Mouse (Mus musculus) small intestine, adult 2 months (tissue): ENCODE measurements at regions not wholly inside any gene's neighbourhood (a gene's known extent, or its start where the extent isn't known, plus 50 kb on each side); places are given as distances from the start of the nearest gene placed in this dataset.

Experiments
- H3K27ac ChIP-seq: fragments of 200-500 bp; 2 replicates; pipeline ENCODE4 v1.5.1; 2012; ENCODE audit warnings: low read depth, low read length, control low read depth, inconsistent platforms; ENCODE audit not compliant: insufficient read depth
- H3K27me3 ChIP-seq: fragments of 200-500 bp; 2 replicates; pipeline ENCODE4 v1.6.1; 2012; ENCODE audit warnings: mild to moderate bottlenecking, moderate library complexity, low read length, inconsistent platforms; ENCODE audit not compliant: control insufficient read depth, insufficient read depth
- H3K36me3 ChIP-seq: fragments of 200-500 bp; 2 replicates; pipeline ENCODE4 v1.6.1; 2012; ENCODE audit warnings: mild to moderate bottlenecking, low read length, control low read depth, inconsistent platforms; ENCODE audit not compliant: control insufficient read depth, insufficient read depth
- H3K4me1 ChIP-seq: fragments of 200-500 bp; 2 replicates; pipeline ENCODE4 v1.6.1; 2012; ENCODE audit warnings: low read length, inconsistent platforms, mixed read lengths; ENCODE audit not compliant: control insufficient read depth, insufficient read depth, insufficient read length
- H3K4me3 ChIP-seq: fragments of 200-500 bp; 2 replicates; pipeline ENCODE4 v1.5.1; 2012; ENCODE audit warnings: low read depth, mild to moderate bottlenecking, control low read depth, inconsistent platforms, low read length, moderate library complexity
- CTCF ChIP-seq: fragments of 200-500 bp; IDR thresholded peaks from 2 replicates; pipeline ENCODE4 v1.5.1; 2012; ENCODE audit warnings: low read depth, mild to moderate bottlenecking, control low read depth, inconsistent platforms, low read length, moderate library complexity, mixed read lengths; ENCODE audit not compliant: insufficient replicate concordance, insufficient read length; ENCODE audit errors: extremely low read depth
- POLR2A ChIP-seq: fragments of 200-500 bp; IDR thresholded peaks from 2 replicates; pipeline ENCODE4 v1.6.1; 2012; ENCODE audit warnings: low read depth, mild to moderate bottlenecking, control low read depth, inconsistent platforms, low read length, moderate library complexity
- WGBS: fragments of 180-500 bp; shearing (Covaris S2); methylation state at CpG from one replicate; pipeline ENCODE4 v1.1.7; 2018; 5-methylcytosine and 5-hydroxymethylcytosine counted together

DNA sequence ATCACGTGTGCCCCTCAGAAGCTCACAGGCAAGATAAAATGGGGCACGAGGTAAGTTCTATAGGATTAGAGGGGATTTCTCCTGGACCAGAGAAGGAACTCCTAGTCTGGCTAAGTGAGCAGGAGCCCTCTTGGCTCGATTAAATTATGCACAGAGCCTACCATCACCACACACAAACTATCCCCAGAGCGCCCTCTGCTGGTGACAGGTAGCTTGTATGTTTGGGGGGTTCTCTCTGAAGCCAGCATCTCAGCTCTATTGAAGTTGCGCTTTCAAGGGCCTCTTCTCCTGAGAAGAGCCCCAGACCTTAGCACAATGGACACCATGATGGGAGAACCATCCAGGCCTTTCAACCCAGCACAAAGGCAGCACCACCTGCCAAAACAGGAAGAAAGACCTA, 219.6 kb downstream of the Agtpbp1 start:
- H3K4me1 ChIP-seq: no peaks in the 10 kb centered on the region
- no peak overlapping the region for H3K4me3 ChIP-seq
- 39% methylated on average over 5 of the region's 5 CpGs for WGBS
- H3K27ac ChIP-seq: no peak overlapping the region
- peak; percentile 71; the same call in 1 of the 2 replicates for TF ChIP-seq CTCF
- no peak for TF ChIP-seq POLR2A
- H3K27me3 ChIP-seq: no peaks in the 10 kb centered on the region
- no peaks in the 10 kb centered on the region for H3K36me3 ChIP-seq

DNA sequence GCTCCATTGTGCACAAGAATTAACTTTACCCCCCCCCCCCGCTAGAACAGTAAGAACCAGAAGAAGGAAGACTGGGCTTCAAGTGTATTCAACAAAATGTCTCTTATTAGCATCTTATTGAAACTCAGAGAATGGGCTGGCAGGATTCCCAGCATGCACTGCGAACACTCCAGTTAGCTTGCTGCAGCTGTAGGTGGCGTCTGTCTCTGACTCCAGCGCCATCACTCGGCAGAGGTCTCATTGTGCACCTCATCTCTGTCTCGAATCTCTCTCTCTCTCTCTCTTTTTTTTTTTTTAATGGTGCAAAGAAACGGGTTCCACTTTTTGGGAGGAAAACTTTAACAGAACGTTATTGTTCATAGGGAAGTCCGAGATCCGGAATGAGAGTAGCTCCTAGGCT, 221.6 kb downstream of the Agtpbp1 start:
- Histone ChIP-seq H3K4me3 (no peak overlapping the region), H3K27me3 (no peaks in the 10 kb centered on the region), H3K36me3 (no peaks in the 10 kb centered on the region), H3K27ac (no peak overlapping the region), H3K4me1 (no peaks in the 10 kb centered on the region)
- TF ChIP-seq POLR2A (no peak), CTCF (no peak)
- WGBS: 76% methylated on average over 10 of the region's 10 CpGs

DNA sequence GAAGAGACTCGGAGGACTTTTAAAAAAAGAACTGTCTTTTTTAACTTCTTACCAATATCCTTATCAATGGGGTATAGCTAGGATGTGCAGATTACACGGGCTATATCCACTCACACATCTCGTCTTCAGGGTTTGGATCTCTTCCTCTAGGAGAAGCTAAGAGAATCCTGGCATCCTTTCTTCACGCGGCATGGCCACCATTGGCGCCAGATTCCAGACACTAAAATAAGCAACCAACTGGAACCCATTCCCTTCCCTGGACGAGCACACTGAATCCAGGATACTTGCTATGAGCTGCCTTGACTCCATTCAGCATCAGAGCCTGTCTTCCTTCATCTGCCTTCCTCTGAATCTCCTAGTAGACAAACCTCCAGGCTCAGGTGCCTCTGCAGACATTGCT, 223.7 kb downstream of the Agtpbp1 start:
- Histone ChIP-seq H3K27me3 (no peaks in the 10 kb centered on the region), H3K4me1 (no peaks in the 10 kb centered on the region), H3K36me3 (no peaks in the 10 kb centered on the region), H3K4me3 (no peak overlapping the region), H3K27ac (no peak overlapping the region)
- no peak for TF ChIP-seq CTCF
- no peak for TF ChIP-seq POLR2A
- 86% methylated on average over 7 of the region's 7 CpGs for WGBS

- H3K27me3 ChIP-seq: no peaks in the 10 kb centered on the region
- no peak overlapping the region for H3K27ac ChIP-seq
- no peaks in the 10 kb centered on the region for H3K4me1 ChIP-seq
- no peaks in the 10 kb centered on the region for H3K36me3 ChIP-seq
- 59% methylated on average over 3 of the region's 3 CpGs for WGBS
- TF ChIP-seq POLR2A (no peak), CTCF (no peak)
- H3K4me3 ChIP-seq: no peak overlapping the region
Observed at GRCm38 (mm10) chr13:59360026-59360425, 225.0 kb downstream of the Agtpbp1 start.

DNA sequence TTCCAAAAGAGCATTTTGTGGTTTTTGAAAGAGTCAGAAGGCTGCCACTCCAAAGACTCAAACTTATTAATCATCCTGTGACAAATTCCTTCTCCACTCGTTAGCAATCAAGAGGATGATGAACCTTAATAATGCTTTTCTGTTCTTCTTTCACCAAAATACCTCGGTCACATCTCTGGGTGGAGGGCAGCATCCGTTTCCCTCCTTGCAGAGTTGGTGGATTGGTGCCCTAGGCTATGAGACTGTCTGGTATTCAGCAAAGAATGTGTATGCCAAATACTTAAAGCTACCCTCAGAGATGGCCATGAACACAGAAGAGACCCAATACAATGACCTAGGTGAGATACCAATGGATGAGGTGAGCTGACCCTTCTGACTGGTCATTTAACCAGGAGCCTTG, 226.6 kb downstream of the Agtpbp1 start:
- no peak overlapping the region for H3K27ac ChIP-seq
- no peak overlapping the region for H3K4me3 ChIP-seq
- no peak for TF ChIP-seq POLR2A
- TF ChIP-seq CTCF: no peak
- no peaks in the 10 kb centered on the region for H3K27me3 ChIP-seq
- WGBS: 72% methylated on average over 3 of the region's 3 CpGs
- no peaks in the 10 kb centered on the region for H3K36me3 ChIP-seq
- no peaks in the 10 kb centered on the region for H3K4me1 ChIP-seq

- H3K36me3 ChIP-seq: no peaks in the 10 kb centered on the region
- WGBS: 72% methylated on average over 6 of the region's 6 CpGs
- no peak overlapping the region for H3K4me3 ChIP-seq
- H3K4me1 ChIP-seq: no peaks in the 10 kb centered on the region
- no peaks in the 10 kb centered on the region for H3K27me3 ChIP-seq
- no peak overlapping the region for H3K27ac ChIP-seq
- TF ChIP-seq CTCF (peak; percentile 28; the same call in 1 of the 2 replicates), POLR2A (no peak)
Observed at GRCm38 (mm10) chr13:59351461-59351860, 233.6 kb downstream of the Agtpbp1 start.

GRCm38 (mm10) chr13:59350613-59351150, 234.3 kb downstream of the Agtpbp1 start:
- H3K36me3 ChIP-seq: no peaks in the 10 kb centered on the region
- WGBS: 64% methylated on average over 7 of the region's 7 CpGs
- TF ChIP-seq CTCF (no peak), POLR2A (no peak)

GRCm38 (mm10) chr13:59348510-59348909, 236.5 kb downstream of the Agtpbp1 start:
- H3K36me3 ChIP-seq: no peaks in the 10 kb centered on the region
- no peak for TF ChIP-seq CTCF
- no peak for TF ChIP-seq POLR2A
- H3K4me3 ChIP-seq: no peak overlapping the region
- H3K27ac ChIP-seq: no peak overlapping the region
- no peaks in the 10 kb centered on the region for H3K4me1 ChIP-seq
- no peaks in the 10 kb centered on the region for H3K27me3 ChIP-seq

More at GRCm38 (mm10) chr13:59350613-59351150, 234.3 kb downstream of the Agtpbp1 start:
- Histone ChIP-seq H3K27me3 (no peaks in the 10 kb centered on the region), H3K4me1 (no peaks in the 10 kb centered on the region), H3K27ac (no peak overlapping the region), H3K4me3 (no peak overlapping the region)
